Mouse (Mus musculus): Measurements from ENCODE around the gene Olfr1247. TPM values are rescaled to one million over a fixed set of nuclear protein-coding genes. Genes with fewer than 3 reads are reported as not detected.
"Not testable (repeated sequence)": the region's sequence is repeated elsewhere in the genome, so short reads cannot be mapped to it uniquely, and the experiment has no call there.

The Olfr1247 gene
- not detected in 2 replicates for polyA plus RNA-seq (2014; fragmentation: Nextera tagmentation; extraction: Ambion mirVana)

DNA sequence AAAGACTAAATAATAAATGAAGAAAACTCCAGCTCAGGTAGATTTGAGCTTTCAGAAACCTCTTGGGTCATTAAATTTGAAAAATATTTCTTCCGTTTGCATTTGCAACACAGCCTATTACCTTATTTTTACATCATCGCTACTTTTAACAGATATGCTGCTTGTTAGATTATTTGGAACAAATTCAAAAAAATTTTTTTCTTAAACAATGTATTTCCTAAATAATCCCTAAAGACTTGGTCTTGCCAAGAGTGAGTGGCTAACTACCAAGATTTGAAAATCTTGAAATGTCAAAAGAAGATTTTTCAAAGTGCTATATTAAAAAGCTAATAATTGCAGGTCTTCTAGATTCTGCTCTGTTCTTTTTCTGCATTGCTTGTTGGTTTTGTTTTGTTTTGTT, at the start of gene Olfr1247:
Gene Olfr1247 (minus strand): TSS at position 101 of the 400 bp plus-strand sequence.
- no peak within 1 kb of the TSS for H3K9ac ChIP-seq (ENCODE audit: low read length)

DNA sequence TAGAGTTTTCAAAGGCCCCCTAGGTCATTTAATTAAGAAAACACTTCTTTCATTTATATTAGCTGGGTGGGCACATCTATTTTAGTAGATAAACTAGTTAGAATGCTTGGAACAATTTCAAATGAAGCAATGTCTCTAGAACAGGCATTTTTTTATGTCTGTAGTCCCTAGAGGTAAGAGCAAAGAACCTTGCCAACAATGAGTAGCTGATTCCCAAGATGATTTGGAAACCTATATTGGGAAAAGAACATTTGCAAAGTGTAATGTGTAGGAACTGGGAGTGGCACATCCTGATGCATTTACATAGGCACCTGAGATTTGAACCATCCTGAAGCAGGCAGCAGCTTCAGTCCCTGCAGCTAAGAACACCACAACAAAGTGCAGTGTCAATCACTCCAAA, 47.4 kb upstream of the Olfr1247 start, which contains the start of gene Olfr1250:
Gene Olfr1250 (minus strand): TSS at position 101 of the 400 bp plus-strand sequence.
- H3K4me1 ChIP-seq (ENCODE audit: control insufficient read depth, insufficient read depth, low read length): no peaks in the 10 kb centered on the region
- no peak within 1 kb of the TSS for H3K27ac ChIP-seq (ENCODE audit: low read depth, low read length)
- H3K9ac ChIP-seq (ENCODE audit: low read length): no peak within 1 kb of the TSS
- H3K36me3 ChIP-seq (ENCODE audit: control insufficient read depth, insufficient read depth, low read length): no peaks in the 10 kb centered on the region
- ATAC-seq (no peak), DNase-seq (ENCODE audit: low spot score) (no peak)
- H3K4me2 ChIP-seq (ENCODE audit: low read length): no peak within 1 kb of the TSS
- H3K4me3 ChIP-seq (ENCODE audit: low read depth, low read length): no peak within 1 kb of the TSS
- no peaks in the 10 kb centered on the region for H3K27me3 ChIP-seq (replicated peaks; ENCODE audit: control insufficient read depth, insufficient read depth, low read length)
- no peaks in the 10 kb centered on the region for H3K9me3 ChIP-seq (replicated peaks; ENCODE audit: control insufficient read depth, low read length)

More for the DNA sequence above, at the start of gene Olfr1247:
- no peak for ATAC-seq
- H3K9me3 ChIP-seq (replicated peaks; ENCODE audit: control insufficient read depth, low read length): no peaks in the 10 kb centered on the region
- WGBS: 96% methylated on average over 2 of the region's 2 CpGs
- H3K27ac ChIP-seq (ENCODE audit: low read depth, low read length): no peak within 1 kb of the TSS
- H3K27me3 ChIP-seq (replicated peaks; ENCODE audit: control insufficient read depth, insufficient read depth, low read length): no peaks in the 10 kb centered on the region
- DNase-seq (ENCODE audit: low spot score): no peak
- no peak within 1 kb of the TSS for H3K4me3 ChIP-seq (ENCODE audit: low read depth, low read length)
- H3K4me2 ChIP-seq (ENCODE audit: low read length): no peak within 1 kb of the TSS
- no peaks in the 10 kb centered on the region for H3K4me1 ChIP-seq (ENCODE audit: control insufficient read depth, insufficient read depth, low read length)
- H3K36me3 ChIP-seq (ENCODE audit: control insufficient read depth, insufficient read depth, low read length): no peaks in the 10 kb centered on the region

- no peak for ATAC-seq
- Histone ChIP-seq H3K4me2 (ENCODE audit: low read length) (no peak within 1 kb of the TSS), H3K4me3 (ENCODE audit: low read depth, low read length) (no peak within 1 kb of the TSS), H3K9ac (ENCODE audit: low read length) (no peak within 1 kb of the TSS), H3K9me3 (replicated peaks; ENCODE audit: control insufficient read depth, low read length) (no peaks in the 10 kb centered on the region), H3K36me3 (ENCODE audit: control insufficient read depth, insufficient read depth, low read length) (no peaks in the 10 kb centered on the region), H3K4me1 (ENCODE audit: control insufficient read depth, insufficient read depth, low read length) (no peaks in the 10 kb centered on the region), H3K27me3 (replicated peaks; ENCODE audit: control insufficient read depth, insufficient read depth, low read length) (no peaks in the 10 kb centered on the region), H3K27ac (ENCODE audit: low read depth, low read length) (no peak within 1 kb of the TSS)
- DNase-seq (ENCODE audit: low spot score): no peak
- 96% methylated on average over 2 of the region's 2 CpGs for WGBS
Measured at GRCm38 (mm10) chr2:89634883-89635282, 21.0 kb upstream of the Olfr1247 start, which contains the start of gene Olfr1249. Gene Olfr1249 (minus strand): TSS chr2:89634983.

- H3K9me3 ChIP-seq (replicated peaks; ENCODE audit: control insufficient read depth, low read length); H3K9ac ChIP-seq (ENCODE audit: low read length); H3K4me2 ChIP-seq (ENCODE audit: low read length); H3K4me1 ChIP-seq (ENCODE audit: control insufficient read depth, insufficient read depth, low read length); ATAC-seq; H3K27me3 ChIP-seq (replicated peaks; ENCODE audit: control insufficient read depth, insufficient read depth, low read length); DNase-seq (ENCODE audit: low spot score); H3K27ac ChIP-seq (ENCODE audit: low read depth, low read length); H3K4me3 ChIP-seq (ENCODE audit: low read depth, low read length); H3K36me3 ChIP-seq (ENCODE audit: control insufficient read depth, insufficient read depth, low read length): not testable (repeated sequence)
- 83% methylated on average over 1 of the region's 1 CpGs for whole genome bisulfite sequencing
Measured at GRCm38 (mm10) chr2:89618145-89618544, 4.2 kb upstream of the Olfr1247 start, which contains the start of gene Olfr1248. Gene Olfr1248 (minus strand): TSS chr2:89618245.

DNA sequence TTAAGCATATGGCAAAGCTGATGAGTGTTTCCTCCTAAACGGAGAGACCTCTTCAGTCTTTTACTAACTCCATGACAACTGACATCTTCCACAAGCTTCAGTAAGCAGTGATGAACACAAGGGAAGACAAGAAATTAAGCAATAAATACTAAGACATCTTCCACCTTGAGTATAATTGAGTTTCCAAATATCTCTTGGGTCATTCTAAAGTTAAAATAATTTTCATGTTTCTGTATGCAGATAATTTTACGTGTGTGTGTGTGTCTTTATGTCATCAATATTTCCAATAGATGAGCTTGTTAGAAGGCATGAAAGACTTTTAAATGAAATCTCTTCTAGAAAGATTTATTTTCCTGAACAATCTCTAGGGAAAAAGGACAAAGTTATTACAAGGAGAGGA, 20.9 kb downstream of the Olfr1247 start, which contains the start of gene Olfr1246:
Gene Olfr1246 (minus strand): TSS at position 101 of the 400 bp plus-strand sequence.
- no peak within 1 kb of the TSS for H3K4me3 ChIP-seq (ENCODE audit: low read depth, low read length)
- WGBS: 86% methylated on average over 2 of the region's 2 CpGs
- no peaks in the 10 kb centered on the region for H3K36me3 ChIP-seq (ENCODE audit: control insufficient read depth, insufficient read depth, low read length)
- DNase-seq (ENCODE audit: low spot score) (no peak), ATAC-seq (no peak)
- H3K27me3 ChIP-seq (replicated peaks; ENCODE audit: control insufficient read depth, insufficient read depth, low read length): no peaks in the 10 kb centered on the region
- no peaks in the 10 kb centered on the region for H3K9me3 ChIP-seq (replicated peaks; ENCODE audit: control insufficient read depth, low read length)
- no peak within 1 kb of the TSS for H3K27ac ChIP-seq (ENCODE audit: low read depth, low read length)
- no peak within 1 kb of the TSS for H3K9ac ChIP-seq (ENCODE audit: low read length)
- H3K4me1 ChIP-seq (ENCODE audit: control insufficient read depth, insufficient read depth, low read length): no peaks in the 10 kb centered on the region
- no peak within 1 kb of the TSS for H3K4me2 ChIP-seq (ENCODE audit: low read length)

DNA sequence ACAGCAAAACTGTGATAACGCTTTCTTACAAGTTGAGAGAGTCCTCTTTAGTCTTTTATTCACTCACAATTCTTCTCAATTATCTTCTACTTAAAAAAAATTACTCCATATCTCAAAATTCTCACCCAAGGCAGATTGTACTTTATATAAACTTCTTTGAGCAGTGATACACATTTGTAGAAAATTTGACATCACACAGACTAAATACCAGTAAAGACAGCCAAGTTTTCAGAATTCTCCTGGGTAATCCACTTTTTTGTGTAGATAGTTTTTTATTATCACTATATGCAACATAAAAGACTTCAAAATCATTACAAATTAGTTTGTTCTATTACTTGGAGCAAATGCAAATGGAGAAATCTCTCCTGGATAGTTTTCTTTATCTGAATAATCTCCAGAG, 35.6 kb downstream of the Olfr1247 start, which contains the start of gene Olfr1245:
Gene Olfr1245 (minus strand): TSS at position 101 of the 400 bp plus-strand sequence.
- H3K9me3 ChIP-seq (replicated peaks; ENCODE audit: control insufficient read depth, low read length): no peaks in the 10 kb centered on the region
- no peak within 1 kb of the TSS for H3K9ac ChIP-seq (ENCODE audit: low read length)
- no peak within 1 kb of the TSS for H3K27ac ChIP-seq (ENCODE audit: low read depth, low read length)
- no peak for DNase-seq (ENCODE audit: low spot score)
- H3K4me1 ChIP-seq (ENCODE audit: control insufficient read depth, insufficient read depth, low read length): no peaks in the 10 kb centered on the region
- no peaks in the 10 kb centered on the region for H3K36me3 ChIP-seq (ENCODE audit: control insufficient read depth, insufficient read depth, low read length)
- H3K4me2 ChIP-seq (ENCODE audit: low read length): no peak within 1 kb of the TSS
- WGBS: 90% methylated on average over 1 of the region's 1 CpGs
- no peak for ATAC-seq
- H3K27me3 ChIP-seq (replicated peaks; ENCODE audit: control insufficient read depth, insufficient read depth, low read length): no peaks in the 10 kb centered on the region
- H3K4me3 ChIP-seq (ENCODE audit: low read depth, low read length): no peak within 1 kb of the TSS

GRCm38 (mm10) chr2:89562706-89563105, 51.2 kb downstream of the Olfr1247 start:
- H3K4me3 ChIP-seq (ENCODE audit: low read depth, low read length); H3K27me3 ChIP-seq (replicated peaks; ENCODE audit: control insufficient read depth, insufficient read depth, low read length); ATAC-seq; H3K9ac ChIP-seq (ENCODE audit: low read length); H3K4me1 ChIP-seq (ENCODE audit: control insufficient read depth, insufficient read depth, low read length); H3K4me2 ChIP-seq (ENCODE audit: low read length); DNase-seq (ENCODE audit: low spot score); H3K36me3 ChIP-seq (ENCODE audit: control insufficient read depth, insufficient read depth, low read length); H3K27ac ChIP-seq (ENCODE audit: low read depth, low read length); H3K9me3 ChIP-seq (replicated peaks; ENCODE audit: control insufficient read depth, low read length): not testable (repeated sequence)
- WGBS: 45% methylated on average over 2 of the region's 2 CpGs

Other genes with a start within 250 kb of the Olfr1247 start
- not detected in 2 replicates for gene Olfr1234, start 249.3 kb downstream of the Olfr1247 start, polyA plus RNA-seq (2014; fragmentation: Nextera tagmentation; extraction: Ambion mirVana)
- gene Olfr1238, start 204.5 kb downstream of the Olfr1247 start, polyA plus RNA-seq (2014; fragmentation: Nextera tagmentation; extraction: Ambion mirVana): not detected in 2 replicates
- not detected in 2 replicates for gene Olfr1239, start 193.7 kb downstream of the Olfr1247 start, polyA plus RNA-seq (2014; fragmentation: Nextera tagmentation; extraction: Ambion mirVana)
- not detected in 2 replicates for gene Olfr1240, start 171.1 kb downstream of the Olfr1247 start, polyA plus RNA-seq (2014; fragmentation: Nextera tagmentation; extraction: Ambion mirVana)
- gene Olfr1241, start 127.0 kb downstream of the Olfr1247 start, polyA plus RNA-seq (2014; fragmentation: Nextera tagmentation; extraction: Ambion mirVana): not detected in 2 replicates
- gene Olfr1242, start 115.8 kb downstream of the Olfr1247 start, polyA plus RNA-seq (2014; fragmentation: Nextera tagmentation; extraction: Ambion mirVana): not detected in 2 replicates
- gene Olfr1243, start 82.6 kb downstream of the Olfr1247 start, polyA plus RNA-seq (2014; fragmentation: Nextera tagmentation; extraction: Ambion mirVana): not detected in 2 replicates
- not detected in 2 replicates for gene Olfr1245, start 35.7 kb downstream of the Olfr1247 start, polyA plus RNA-seq (2014; fragmentation: Nextera tagmentation; extraction: Ambion mirVana)
- gene Olfr1246, start 21.0 kb downstream of the Olfr1247 start, polyA plus RNA-seq (2014; fragmentation: Nextera tagmentation; extraction: Ambion mirVana): not detected in 2 replicates
- gene Olfr1248, start 4.1 kb upstream of the Olfr1247 start, polyA plus RNA-seq (2014; fragmentation: Nextera tagmentation; extraction: Ambion mirVana): not detected in 2 replicates
- gene Olfr1249, start 20.9 kb upstream of the Olfr1247 start, polyA plus RNA-seq (2014; fragmentation: Nextera tagmentation; extraction: Ambion mirVana): not detected in 2 replicates
- not detected in 2 replicates for gene Olfr1250, start 47.3 kb upstream of the Olfr1247 start, polyA plus RNA-seq (2014; fragmentation: Nextera tagmentation; extraction: Ambion mirVana)
- not detected in 2 replicates for gene Olfr1251, start 57.8 kb upstream of the Olfr1247 start, polyA plus RNA-seq (2014; fragmentation: Nextera tagmentation; extraction: Ambion mirVana)
- not detected in 2 replicates for gene Olfr1252, start 110.9 kb upstream of the Olfr1247 start, polyA plus RNA-seq (2014; fragmentation: Nextera tagmentation; extraction: Ambion mirVana)
- gene Olfr1253, start 143.0 kb upstream of the Olfr1247 start, polyA plus RNA-seq (2014; fragmentation: Nextera tagmentation; extraction: Ambion mirVana): not detected in 2 replicates
- not detected in 2 replicates for gene Olfr1254, start 179.5 kb upstream of the Olfr1247 start, polyA plus RNA-seq (2014; fragmentation: Nextera tagmentation; extraction: Ambion mirVana)
- not detected in 2 replicates for gene Olfr1255, start 197.9 kb upstream of the Olfr1247 start, polyA plus RNA-seq (2014; fragmentation: Nextera tagmentation; extraction: Ambion mirVana)
- gene Olfr1256, start 227.4 kb upstream of the Olfr1247 start, polyA plus RNA-seq (2014; fragmentation: Nextera tagmentation; extraction: Ambion mirVana): not detected in 2 replicates
- not detected in 2 replicates for gene Olfr48, start 234.1 kb upstream of the Olfr1247 start, polyA plus RNA-seq (2014; fragmentation: Nextera tagmentation; extraction: Ambion mirVana)

Measured in forebrain, embryonic 14.5 days (tissue).